Mouse (Mus musculus): ENCODE measurements around the gene Gm16253.

DNA sequence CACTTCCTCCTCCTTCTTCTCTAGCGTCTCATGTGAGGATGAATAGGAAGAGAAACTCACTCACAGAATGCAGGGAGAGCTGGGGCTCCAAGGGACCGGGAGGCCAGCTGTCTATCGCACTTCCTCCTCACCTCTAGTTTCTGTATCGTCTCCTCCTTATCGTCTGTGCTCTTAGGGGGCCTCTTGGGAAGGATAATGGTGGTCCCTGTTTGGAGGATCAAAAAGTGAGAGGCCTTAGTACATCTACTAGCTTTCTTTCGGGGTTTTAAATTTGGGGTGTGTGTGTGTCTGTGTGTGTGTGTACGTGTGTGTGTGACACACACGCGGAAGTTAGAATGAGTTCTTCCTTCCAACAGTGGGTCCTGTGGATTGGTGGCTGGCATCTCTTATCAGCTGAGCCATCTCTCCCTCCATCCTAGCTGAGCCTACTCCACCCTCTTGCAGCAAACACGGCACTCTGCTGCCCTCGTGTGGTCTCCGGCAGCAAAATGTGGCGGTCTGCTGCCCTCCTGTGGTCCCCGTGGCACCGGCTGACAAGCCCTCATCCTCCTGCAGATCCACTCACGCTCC, 3.2 kb downstream of the Gm16253 start:
- peak; percentile 100 for TF ChIP-seq CTCF (IDR thresholded peaks at IDR 0.05)
- peak; percentile 21; the same call in 1 of the 2 replicates for TF ChIP-seq EP300 (IDR thresholded peaks at IDR 0.05)

Data from lung, postnatal 0 days (tissue).